Mouse (Mus musculus): Measurements from ENCODE around the gene Cracr2b. TPM values are rescaled to one million over a fixed set of nuclear protein-coding genes. Genes with fewer than 3 reads are reported as not detected.

Cracr2b gene
- total RNA-seq, 2 experiments from 2014 or later, result 3.9 to 6.0 TPM

GRCm38 (mm10) chr7:141454967-141455551 lies 5.8 kb upstream of the Cracr2b start, which contains the start of gene Pnpla2:
Pnpla2 (plus strand) TSS chr7:141455198.
- peak; percentile 86 to 89 for DNase-seq

- no peak for DNase-seq
These were observed 5.1 kb upstream of the Cracr2b start for GRCm38 (mm10) chr7:141455610-141456314.

- DNase-seq, result no peak
These were observed 4.2 kb upstream of the Cracr2b start for GRCm38 (mm10) chr7:141456739-141457138.

GRCm38 (mm10) chr7:141457236-141457635 lies 3.7 kb upstream of the Cracr2b start:
- no peak for DNase-seq

- no peak for DNase-seq
These were observed 2.8 kb upstream of the Cracr2b start for GRCm38 (mm10) chr7:141457986-141458660.

- no peak for DNase-seq
These were observed 2.2 kb upstream of the Cracr2b start for GRCm38 (mm10) chr7:141458661-141459060.

GRCm38 (mm10) chr7:141459301-141459711 lies 1.6 kb upstream of the Cracr2b start:
- DNase-seq, result no peak

GRCm38 (mm10) chr7:141460001-141460390 lies 898 bp upstream of the Cracr2b start:
- no peak for DNase-seq

GRCm38 (mm10) chr7:141461521-141462332 lies 833 bp downstream of the Cracr2b start:
- no peak for DNase-seq

GRCm38 (mm10) chr7:141462333-141462821 lies 1.5 kb downstream of the Cracr2b start:
- DNase-seq, result no peak

- no peak for DNase-seq
These were observed 3.1 kb downstream of the Cracr2b start for GRCm38 (mm10) chr7:141463824-141464602.

GRCm38 (mm10) chr7:141464603-141465201 lies 3.8 kb downstream of the Cracr2b start:
- no peak for DNase-seq

- DNase-seq, result no peak
These were observed 4.6 kb downstream of the Cracr2b start for GRCm38 (mm10) chr7:141465388-141466044.

GRCm38 (mm10) chr7:141466045-141466394 lies 5.1 kb downstream of the Cracr2b start:
- no peak for DNase-seq

- no peak for DNase-seq
These were observed 5.8 kb downstream of the Cracr2b start for GRCm38 (mm10) chr7:141466607-141467148.

GRCm38 (mm10) chr7:141467230-141468030 lies 6.5 kb downstream of the Cracr2b start, which contains the start of gene Cd151:
Cd151 (plus strand) TSS chr7:141467392.
- peak; percentile 61 to 62 for DNase-seq

- DNase-seq, result no peak
These were observed 7.2 kb downstream of the Cracr2b start for GRCm38 (mm10) chr7:141468164-141468521.

GRCm38 (mm10) chr7:141468522-141469211 lies 7.8 kb downstream of the Cracr2b start:
- peak in 1 of 2 experiments; percentile 57 for DNase-seq

- no peak for DNase-seq
These were observed 8.5 kb downstream of the Cracr2b start for GRCm38 (mm10) chr7:141469352-141469751.
